Mouse (Mus musculus) CH12.LX (cell line): ENCODE data around the gene Cdsn. TPM values are rescaled to one million over a fixed set of nuclear protein-coding genes. Genes with fewer than 3 reads are reported as not detected.

Experiments
- DNase-seq: peaks from one replicate; pipeline ENCODE4 v3.0.0-alpha.2; 2013; ENCODE audit errors: extremely low read depth
- H3K27ac ChIP-seq: 2 replicates; pipeline ENCODE4 v1.5.1; 2012; ENCODE audit warnings: low read depth, mild to moderate bottlenecking, control low read depth, moderate library complexity; ENCODE audit not compliant: insufficient read depth
- H3K27me3 ChIP-seq: replicated peaks from 2 replicates; pipeline ENCODE3; 2012; ENCODE audit warnings: inconsistent platforms
- H3K36me3 ChIP-seq, 2 experiments: replicated peaks in 1 of 2; 2 replicates each; pipeline versions ENCODE3 to v1.6.1; 2012; ENCODE audit warnings: inconsistent platforms in 1 of 2, low read length in 1 of 2, mild to moderate bottlenecking in 1 of 2, mixed read lengths in 1 of 2, moderate library complexity in 1 of 2; ENCODE audit not compliant: control insufficient read depth in 1 of 2, insufficient read depth in 1 of 2
- H3K4me1 ChIP-seq, 2 experiments: 2 replicates each; pipeline ENCODE4 v1.6.1; 2012; ENCODE audit warnings: inconsistent platforms in 1 of 2, moderate library complexity in 1 of 2; ENCODE audit not compliant: insufficient read depth in 2 of 2, control insufficient read depth in 1 of 2
- H3K4me2 ChIP-seq: 2 replicates; pipeline ENCODE4 v1.6.1; 2012; ENCODE audit warnings: low read depth, mild to moderate bottlenecking, control low read depth; ENCODE audit not compliant: poor library complexity, insufficient read depth, severe bottlenecking
- H3K4me3 ChIP-seq, 3 experiments: fragments of 150-350 bp in 1 of 3; sonication (generic) in 1 of 3; replicated peaks in 1 of 3; 2 replicates each; pipeline versions ENCODE3 to v1.5.1; 2011 to 2012; ENCODE audit warnings: low read depth in 2 of 3, low read length in 2 of 3, mild to moderate bottlenecking in 2 of 3, moderate library complexity in 2 of 3, control low read depth in 1 of 3, improper control_type of control experiment in 1 of 3, inconsistent platforms in 1 of 3, mixed read lengths in 1 of 3; ENCODE audit not compliant: poor library complexity in 1 of 3
- H3K79me2 ChIP-seq: replicated peaks from 2 replicates; pipeline ENCODE4 v1.6.1; 2012; ENCODE audit warnings: mild to moderate bottlenecking, moderate library complexity; ENCODE audit not compliant: control insufficient read depth, poor library complexity, insufficient read depth, severe bottlenecking; ENCODE audit errors: extremely low read depth
- H3K9ac ChIP-seq: 2 replicates; pipeline ENCODE4 v1.6.1; 2012; ENCODE audit warnings: low read depth, mild to moderate bottlenecking, control low read depth, moderate library complexity; ENCODE audit not compliant: insufficient read depth
- H3K9me3 ChIP-seq: replicated peaks from 2 replicates; pipeline ENCODE3; 2012; ENCODE audit warnings: low read length, inconsistent platforms, mixed read lengths
- BHLHE40 ChIP-seq: IDR thresholded peaks from 2 replicates; pipeline ENCODE4 v1.6.1; 2011; ENCODE audit warnings: mild to moderate bottlenecking, low read depth, low read length, improper control_type of control experiment
- CHD1 ChIP-seq: IDR thresholded peaks from 2 replicates; pipeline ENCODE4 v1.6.1; 2012; ENCODE audit warnings: low read depth, low read length, improper control_type of control experiment, inconsistent platforms
- E2F4 ChIP-seq: IDR thresholded peaks from 2 replicates; pipeline ENCODE4 v1.6.1; 2011; ENCODE audit warnings: low read depth, low read length, improper control_type of control experiment; ENCODE audit not compliant: insufficient replicate concordance
- ELF1 ChIP-seq: IDR thresholded peaks from 2 replicates; pipeline ENCODE4 v1.6.1; 2014; ENCODE audit warnings: low read depth, mild to moderate bottlenecking, inconsistent platforms, low read length, improper control_type of control experiment
- EP300 ChIP-seq: IDR thresholded peaks from 2 replicates; pipeline ENCODE4 v1.6.1; 2011; ENCODE audit warnings: low read length, improper control_type of control experiment
- GABPA ChIP-seq: IDR thresholded peaks from 2 replicates; pipeline ENCODE4 v1.6.1; 2012; ENCODE audit warnings: low read depth, low read length, improper control_type of control experiment, inconsistent platforms; ENCODE audit not compliant: insufficient replicate concordance
- JUN ChIP-seq: IDR thresholded peaks from 2 replicates; pipeline ENCODE4 v1.6.1; 2011; ENCODE audit warnings: low read depth, mild to moderate bottlenecking, low read length, improper control_type of control experiment, moderate library complexity; ENCODE audit not compliant: insufficient read depth
- JUND ChIP-seq: conservative IDR thresholded peaks from 2 replicates; pipeline ENCODE4 v1.6.1; 2011; ENCODE audit warnings: low read depth, low read length, improper control_type of control experiment
- MAFK ChIP-seq: IDR thresholded peaks from 2 replicates; pipeline ENCODE4 v1.6.1; 2011; ENCODE audit warnings: low read length, improper control_type of control experiment; ENCODE audit not compliant: insufficient replicate concordance
- MAX ChIP-seq: IDR thresholded peaks from 2 replicates; pipeline ENCODE4 v1.6.1; 2011; ENCODE audit warnings: low read length, improper control_type of control experiment
- MEF2A ChIP-seq: IDR thresholded peaks from 2 replicates; pipeline ENCODE4 v1.6.1; 2014; ENCODE audit warnings: low read depth, mild to moderate bottlenecking, inconsistent platforms, low read length, improper control_type of control experiment, borderline replicate concordance
- MXI1 ChIP-seq: IDR thresholded peaks from 2 replicates; pipeline ENCODE4 v1.6.1; 2011; ENCODE audit warnings: mild to moderate bottlenecking, low read depth, low read length, improper control_type of control experiment
- MYC ChIP-seq: IDR thresholded peaks from 2 replicates; pipeline ENCODE4 v1.6.1; 2011; ENCODE audit warnings: low read depth, mild to moderate bottlenecking, improper control_type of control experiment, low read length
- NELFE ChIP-seq: IDR thresholded peaks from 2 replicates; pipeline ENCODE4 v1.6.1; 2011; ENCODE audit warnings: low read depth, low read length, improper control_type of control experiment
- NRF1 ChIP-seq: IDR thresholded peaks from 2 replicates; pipeline ENCODE4 v1.6.1; 2014; ENCODE audit warnings: low read depth, mild to moderate bottlenecking, inconsistent platforms, low read length, improper control_type of control experiment, moderate library complexity
- RAD21 ChIP-seq: IDR thresholded peaks from 2 replicates; pipeline ENCODE4 v1.6.1; 2011; ENCODE audit warnings: low read depth, mild to moderate bottlenecking, low read length, improper control_type of control experiment, moderate library complexity
- RCOR1 ChIP-seq: conservative IDR thresholded peaks from 2 replicates; pipeline ENCODE4 v1.6.1; 2012; ENCODE audit warnings: low read depth, mild to moderate bottlenecking, inconsistent platforms, low read length, improper control_type of control experiment
- SMC3 ChIP-seq: IDR thresholded peaks from 2 replicates; pipeline ENCODE4 v1.6.1; 2011; ENCODE audit warnings: low read depth, low read length, improper control_type of control experiment
- TCF12 ChIP-seq: IDR thresholded peaks from 2 replicates; pipeline ENCODE4 v1.6.1; 2014; ENCODE audit warnings: low read depth, mild to moderate bottlenecking, inconsistent platforms, low read length, improper control_type of control experiment
- UBTF ChIP-seq: IDR thresholded peaks from 2 replicates; pipeline ENCODE4 v1.6.1; 2012; ENCODE audit warnings: low read depth, mild to moderate bottlenecking, inconsistent platforms, low read length, improper control_type of control experiment, moderate library complexity
- USF1 ChIP-seq: IDR thresholded peaks from 2 replicates; pipeline ENCODE4 v1.6.1; 2014; ENCODE audit warnings: low read depth, mild to moderate bottlenecking, inconsistent platforms, low read length, improper control_type of control experiment
- ZNF384 ChIP-seq: IDR thresholded peaks from 2 replicates; pipeline ENCODE4 v1.6.1; 2012; ENCODE audit warnings: low read depth, low read length, improper control_type of control experiment, inconsistent platforms
- dilution Hi-C: fragments of 300-500 bp; cut with MboI; formaldehyde crosslinking; loops from 2 replicates; pipeline ENCODE4 v1.14.3; 2020; ENCODE audit warnings: low sequenced_read_pairs; ENCODE audit not compliant: extremely low pct_unique_long_range_greater_than_20kb, extremely low pct_ligation_motif_present
- in situ Hi-C: fragments of 300-500 bp; cut with MboI; formaldehyde crosslinking; loops from 3 replicates; pipeline ENCODE4 v1.14.3; 2019; ENCODE audit warnings: low sequenced_read_pairs, low pct_ligation_motif_present, low pct_unique_long_range_greater_than_20kb, mixed read lengths
- polyA plus RNA-seq: library from polyadenylated mRNA; unstranded; fragments of >175 nt; gene quantifications from 2 replicates; pipeline ENCODE4 v1.2.1, GENCODE M21; 2012; ENCODE audit warnings: low read depth; ENCODE audit not compliant: insufficient read length
- total RNA-seq, 2 experiments: library from RNA; depleted of rRNA; stranded (reverse); fragments of 300-350 nt in 1 of 2; fragments of >200 nt in 1 of 2; gene quantifications; 2 replicates each; pipeline ENCODE4 v1.2.3; 2012 to 2014

Cdsn gene
- total and polyA plus RNA-seq, 3 experiments: 0.17 to 1.4 (median 0.76) TPM

DNA sequence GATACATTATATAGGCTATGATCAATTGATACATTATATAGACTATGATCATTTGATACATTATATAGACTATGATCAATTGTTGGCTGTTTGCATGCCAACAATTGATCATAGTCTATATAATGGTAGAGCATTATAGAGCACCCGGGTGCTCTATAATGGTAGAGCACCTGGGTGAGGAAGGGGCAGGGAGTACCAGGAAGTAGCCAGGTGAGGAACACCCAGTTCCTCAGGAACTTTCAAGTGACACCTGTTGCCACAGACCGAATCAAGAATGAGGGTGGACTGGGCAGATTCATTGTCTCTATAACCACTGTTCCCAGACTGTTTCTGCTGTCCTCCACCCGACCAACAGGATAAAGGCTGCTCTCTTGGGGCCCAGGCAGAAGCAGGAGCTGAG, 15.2 kb downstream of the Cdsn start, which contains the start of gene 2300002M23Rik:
Gene 2300002M23Rik, plus strand, starts transcription at position 301 of the 400 bp plus-strand sequence.
- TF ChIP-seq MAX (no peak), USF1 (no peak)
- Histone ChIP-seq H3K79me2 (no peaks in the 10 kb centered on the region), H3K27me3 (peaks cover 19% of the 10 kb centered on the region), H3K36me3 (no peaks in the 10 kb centered on the region), H3K9me3 (peaks cover 8% of the 10 kb centered on the region), H3K9ac (no peak within 1 kb of the TSS), H3K4me2 (no peak within 1 kb of the TSS), H3K4me3 (no peak within 1 kb of the TSS), H3K4me1 (no peaks in the 10 kb centered on the region), H3K27ac (no peak within 1 kb of the TSS)
- no peak for DNase-seq
- in situ Hi-C loops (no loop called here), dilution Hi-C loops (no loop called here)

DNA sequence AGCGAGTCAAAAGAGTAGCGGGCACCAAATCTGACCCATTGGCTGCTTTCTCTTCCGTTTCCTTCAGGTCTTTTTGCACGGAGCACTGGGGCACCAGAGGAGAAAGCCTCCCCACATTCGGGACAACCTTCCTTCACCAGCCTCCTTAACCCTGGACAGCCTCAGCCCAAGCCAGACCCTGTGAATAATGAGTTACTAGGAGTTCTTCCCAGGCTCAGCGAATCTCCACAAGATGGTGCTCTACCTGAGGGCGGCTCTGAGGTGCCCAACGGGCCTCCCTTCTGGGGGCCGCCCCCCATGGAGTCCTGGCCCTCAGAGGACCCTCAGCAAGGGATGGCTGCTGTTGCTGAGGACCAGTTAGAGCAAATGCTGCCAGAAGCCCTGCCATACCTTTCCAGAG, 15.8 kb downstream of the Cdsn start:
- peaks cover 8% of the 10 kb centered on the region for H3K9me3 ChIP-seq
- peaks cover 19% of the 10 kb centered on the region for H3K27me3 ChIP-seq
- H3K36me3 ChIP-seq: no peaks in the 10 kb centered on the region
- H3K9ac ChIP-seq: no peak overlapping the region
- no peak for TF ChIP-seq TCF12
- TF ChIP-seq, all 38 proteins: peak for 0
- Histone ChIP-seq H3K27ac (no peak overlapping the region), H3K79me2 (no peaks in the 10 kb centered on the region), H3K4me2 (no peak overlapping the region), H3K4me3 (no peak overlapping the region), H3K4me1 (no peaks in the 10 kb centered on the region)
- in situ Hi-C loops: no loop called here
- dilution Hi-C loops: no loop called here
- DNase-seq: no peak

DNA sequence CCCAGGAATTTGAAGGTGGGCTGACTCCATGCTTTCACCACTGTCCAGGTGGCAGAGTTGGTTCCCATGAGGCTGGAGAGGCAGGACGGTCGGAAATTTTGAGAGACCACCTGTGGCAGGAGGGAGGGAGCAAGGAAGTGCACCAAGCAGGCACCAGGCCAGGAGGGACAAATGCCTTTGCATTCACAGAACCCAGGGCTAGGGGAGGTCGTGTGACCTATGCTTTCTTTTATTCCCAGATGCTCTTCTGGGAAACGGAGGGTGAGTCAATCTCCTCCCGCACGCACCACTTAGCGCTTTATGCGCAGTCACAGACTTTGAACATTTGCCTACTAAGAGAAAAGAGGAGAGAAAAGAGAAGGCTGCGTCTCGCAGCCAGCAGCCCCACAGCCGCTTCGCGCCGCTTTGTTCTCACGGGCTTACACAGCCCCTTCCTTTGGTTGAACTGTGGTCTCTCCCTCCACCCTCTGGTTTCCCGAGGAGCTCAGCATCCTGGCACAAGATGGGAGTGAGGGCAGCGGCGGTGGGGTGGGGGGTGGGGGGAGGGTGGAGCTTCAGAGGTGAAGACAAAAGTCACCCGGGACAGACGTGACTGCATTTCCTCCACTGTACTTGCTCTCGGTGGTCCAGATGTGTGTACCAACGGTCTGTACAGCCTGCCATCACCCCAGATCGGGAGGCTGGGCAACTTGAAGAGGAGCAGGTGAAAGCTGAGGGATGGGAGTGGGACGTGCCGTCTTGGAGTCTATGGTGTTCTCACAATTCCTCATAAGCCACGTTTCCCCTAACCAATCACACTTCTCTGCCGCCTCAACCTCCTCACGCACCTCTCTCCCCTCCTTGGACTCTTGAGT, 17.4 kb downstream of the Cdsn start:
- H3K4me3 ChIP-seq: no peak overlapping the region
- no peaks in the 10 kb centered on the region for H3K79me2 ChIP-seq
- H3K27ac ChIP-seq: no peak overlapping the region
- dilution Hi-C loops (no loop called here), in situ Hi-C loops (no loop called here)
- H3K4me1 ChIP-seq: peaks cover 0 to 2% of the 10 kb centered on the region in 2 experiments; a peak in 1 of 4 replicates
- H3K9me3 ChIP-seq: peaks cover 9% of the 10 kb centered on the region
- DNase-seq: no peak
- peaks cover 23% of the 10 kb centered on the region for H3K27me3 ChIP-seq
- H3K36me3 ChIP-seq: no peaks in the 10 kb centered on the region
- H3K4me2 ChIP-seq: no peak overlapping the region
- no peak overlapping the region for H3K9ac ChIP-seq
- TF ChIP-seq ZNF384 (no peak), RCOR1 (no peak), EP300 (no peak), JUN (no peak), NELFE (no peak), GABPA (no peak), MAFK (no peak), CHD1 (no peak), ELF1 (no peak), MXI1 (no peak), UBTF (no peak), JUND (no peak), BHLHE40 (no peak), MYC (no peak), MEF2A (no peak), E2F4 (no peak), SMC3 (no peak), NRF1 (no peak), RAD21 (no peak)
